Mouse (Mus musculus) forebrain, embryonic 10.5 days (tissue): ENCODE measurements at regions not wholly inside any gene's neighbourhood (a gene's known extent, or its start where the extent isn't known, plus 50 kb on each side); places are given as distances from the start of the nearest gene placed in this dataset.

Experiments
- DNase-seq: peaks from one replicate; pipeline ENCODE4 v3.0.0-alpha.2; 2017; ENCODE audit warnings: low spot score; ENCODE audit errors: extremely low spot score
- H3K27ac ChIP-seq: fragments of 300-500 bp; sonication (generic); 2 replicates; pipeline ENCODE4 v1.5.1; 2016; ENCODE audit warnings: mild to moderate bottlenecking
- H3K27me3 ChIP-seq: fragments of 300-500 bp; sonication (generic); 2 replicates; pipeline ENCODE4 v1.6.1; 2016; ENCODE audit warnings: mild to moderate bottlenecking; ENCODE audit not compliant: poor library complexity, severe bottlenecking
- H3K36me3 ChIP-seq: fragments of 300-500 bp; sonication (generic); replicated peaks from 2 replicates; pipeline ENCODE4 v1.6.1; 2016; ENCODE audit warnings: mild to moderate bottlenecking, moderate library complexity
- H3K4me1 ChIP-seq: fragments of 300-500 bp; sonication (generic); 2 replicates; pipeline ENCODE4 v1.6.1; 2016
- H3K4me3 ChIP-seq: fragments of 300-500 bp; sonication (generic); 2 replicates; pipeline ENCODE4 v1.5.1; 2016; ENCODE audit warnings: mild to moderate bottlenecking, moderate library complexity
- H3K9me3 ChIP-seq: fragments of 300-500 bp; sonication (generic); 2 replicates; pipeline ENCODE4 v1.6.1; 2016; ENCODE audit warnings: mild to moderate bottlenecking, moderate library complexity
- WGBS: fragments of 180-500 bp; shearing (Covaris S2); methylation state at CpG from one replicate; pipeline ENCODE4 v1.1.7; 2016; 5-methylcytosine and 5-hydroxymethylcytosine counted together

GRCm38 (mm10) chr14:105494415-105494814, 236.0 kb downstream of the Ndfip2 start:
- Histone ChIP-seq H3K4me1 (peaks cover 10% of the 10 kb centered on the region), H3K27me3 (peaks cover 71% of the 10 kb centered on the region), H3K4me3 (no peak overlapping the region), H3K9me3 (no peaks in the 10 kb centered on the region), H3K36me3 (no peaks in the 10 kb centered on the region), H3K27ac (no peak overlapping the region)
- DNase-seq: no peak
- WGBS: 92% methylated on average over 3 of the region's 3 CpGs

GRCm38 (mm10) chr14:105490158-105490557, 231.8 kb downstream of the Ndfip2 start:
- Histone ChIP-seq H3K27ac (no peak overlapping the region), H3K27me3 (peaks cover 77% of the 10 kb centered on the region), H3K4me3 (no peak overlapping the region), H3K36me3 (no peaks in the 10 kb centered on the region), H3K4me1 (no peaks in the 10 kb centered on the region), H3K9me3 (no peaks in the 10 kb centered on the region)
- no peak for DNase-seq
- WGBS: 65% methylated on average over 3 of the region's 3 CpGs

GRCm38 (mm10) chr14:105483352-105484083, 225.1 kb downstream of the Ndfip2 start:
- Histone ChIP-seq H3K27ac (peak overlapping the region; percentile 77), H3K4me3 (peak overlapping the region; percentile 40), H3K27me3 (peaks cover 95% of the 10 kb centered on the region), H3K36me3 (no peaks in the 10 kb centered on the region), H3K9me3 (no peaks in the 10 kb centered on the region), H3K4me1 (peaks cover 48% of the 10 kb centered on the region)
- WGBS: 11% methylated on average over 21 of the region's 21 CpGs
- peak; percentile 83 for DNase-seq

DNA sequence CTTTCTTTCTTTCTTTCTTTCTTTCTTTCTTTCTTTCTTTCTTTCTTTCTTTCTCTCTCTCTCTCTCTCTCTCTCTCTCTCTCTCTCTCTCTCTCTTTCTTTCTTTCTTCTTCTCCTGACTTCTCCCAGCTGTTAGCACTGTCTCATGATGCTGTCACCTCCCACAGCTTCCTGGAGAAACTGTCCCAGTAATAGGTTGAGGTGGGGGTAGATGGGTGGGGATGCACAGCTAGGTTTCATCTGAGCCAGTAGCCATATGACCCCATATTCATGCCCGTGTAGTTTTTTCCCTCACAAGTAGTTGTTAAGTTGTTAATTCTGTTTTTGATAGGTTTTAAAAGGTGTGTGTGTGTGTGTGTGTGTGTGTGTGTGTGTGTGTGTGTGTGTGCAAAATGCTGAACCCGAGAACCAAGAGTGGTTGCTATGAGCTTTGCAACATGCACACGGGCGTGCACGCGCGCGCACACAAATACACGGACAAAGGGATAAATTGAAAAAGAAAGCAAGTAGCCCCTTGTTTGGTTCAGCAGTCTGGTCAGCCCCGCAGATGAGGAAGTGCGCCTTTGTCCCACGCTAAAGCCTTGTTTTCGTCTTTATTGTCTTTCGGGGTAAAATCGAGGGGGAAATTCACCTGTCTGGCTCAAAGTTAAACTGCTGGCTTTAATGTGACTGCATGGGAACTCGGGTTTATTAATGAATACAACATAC, 224.4 kb downstream of the Ndfip2 start:
- Histone ChIP-seq H3K4me1 (peaks cover 48% of the 10 kb centered on the region), H3K9me3 (no peaks in the 10 kb centered on the region), H3K36me3 (no peaks in the 10 kb centered on the region), H3K27me3 (peaks cover 96% of the 10 kb centered on the region), H3K4me3 (peak overlapping the region; percentile 40), H3K27ac (peak overlapping the region; percentile 77)
- peak; percentile 71 for DNase-seq
- 3% methylated on average over 16 of the region's 16 CpGs for WGBS

DNA sequence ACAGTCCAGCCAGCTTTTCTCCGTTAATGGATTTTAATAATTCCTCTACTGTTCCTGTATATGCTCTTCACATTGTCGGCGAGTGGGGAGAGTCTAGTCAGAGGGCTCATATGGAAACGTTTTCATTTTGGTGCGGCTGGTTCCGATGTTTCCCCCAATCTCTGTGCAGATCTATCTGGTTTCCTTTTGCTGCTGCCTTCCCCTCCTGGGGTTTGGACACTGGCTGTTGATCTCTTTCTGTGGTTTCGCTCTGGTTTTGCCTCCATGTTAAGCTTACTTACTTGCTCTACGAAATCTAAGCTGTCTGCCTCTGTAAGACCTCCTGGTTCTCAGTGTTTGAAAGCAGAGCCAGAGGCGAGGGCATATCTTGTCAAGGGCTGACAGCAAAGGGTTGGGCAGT, 221.7 kb downstream of the Ndfip2 start:
- Histone ChIP-seq H3K27ac (peak overlapping the region; percentile 66; the same call in 1 of the 2 replicates), H3K9me3 (no peaks in the 10 kb centered on the region), H3K4me3 (peak overlapping the region; percentile 8; the same call in 1 of the 2 replicates), H3K27me3 (peaks cover 77% of the 10 kb centered on the region), H3K36me3 (no peaks in the 10 kb centered on the region), H3K4me1 (peaks cover 48% of the 10 kb centered on the region)
- 39% methylated on average over 9 of the region's 9 CpGs for WGBS
- no peak for DNase-seq

DNA sequence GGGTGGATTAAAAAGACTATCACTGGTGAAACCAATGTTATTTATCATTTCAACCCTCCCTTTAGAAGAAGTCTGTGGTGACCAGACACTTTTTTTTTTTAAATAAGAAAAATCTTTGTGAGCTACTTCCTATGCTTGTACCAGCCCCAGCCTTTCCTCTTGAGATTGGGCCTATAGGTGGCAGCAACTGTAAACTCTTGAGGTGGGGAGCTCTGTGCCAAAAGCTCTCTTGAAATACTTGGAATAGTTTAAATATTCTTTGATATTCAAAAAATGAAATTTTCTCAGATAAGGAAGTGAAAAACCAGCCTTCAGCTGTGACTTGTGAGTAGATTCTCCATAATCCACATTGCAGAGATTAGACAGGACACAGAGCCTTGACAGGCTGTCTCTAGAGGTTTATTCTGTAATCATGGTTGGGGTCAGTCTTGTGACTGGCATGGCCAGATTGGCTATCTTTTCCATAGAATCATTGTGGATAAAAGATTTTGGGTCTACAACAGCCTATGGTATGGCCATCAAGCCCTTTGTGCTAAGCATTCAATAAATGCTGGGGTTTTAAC, 216.7 kb downstream of the Ndfip2 start:
- DNase-seq: no peak
- Histone ChIP-seq H3K27ac (no peak overlapping the region), H3K4me1 (peaks cover 3% of the 10 kb centered on the region), H3K27me3 (peaks cover 38% of the 10 kb centered on the region), H3K9me3 (no peaks in the 10 kb centered on the region), H3K36me3 (no peaks in the 10 kb centered on the region), H3K4me3 (no peak overlapping the region)

GRCm38 (mm10) chr14:105448919-105449458, 190.6 kb downstream of the Ndfip2 start:
- H3K27ac ChIP-seq: no peak overlapping the region
- no peak for DNase-seq
- 88% methylated on average over 3 of the region's 3 CpGs for WGBS
- no peaks in the 10 kb centered on the region for H3K4me1 ChIP-seq
- H3K4me3 ChIP-seq: no peak overlapping the region
- H3K36me3 ChIP-seq: no peaks in the 10 kb centered on the region
- H3K9me3 ChIP-seq: no peaks in the 10 kb centered on the region
- no peaks in the 10 kb centered on the region for H3K27me3 ChIP-seq

GRCm38 (mm10) chr14:105447088-105447487, 188.7 kb downstream of the Ndfip2 start:
- WGBS: 84% methylated on average over 5 of the region's 5 CpGs

DNA sequence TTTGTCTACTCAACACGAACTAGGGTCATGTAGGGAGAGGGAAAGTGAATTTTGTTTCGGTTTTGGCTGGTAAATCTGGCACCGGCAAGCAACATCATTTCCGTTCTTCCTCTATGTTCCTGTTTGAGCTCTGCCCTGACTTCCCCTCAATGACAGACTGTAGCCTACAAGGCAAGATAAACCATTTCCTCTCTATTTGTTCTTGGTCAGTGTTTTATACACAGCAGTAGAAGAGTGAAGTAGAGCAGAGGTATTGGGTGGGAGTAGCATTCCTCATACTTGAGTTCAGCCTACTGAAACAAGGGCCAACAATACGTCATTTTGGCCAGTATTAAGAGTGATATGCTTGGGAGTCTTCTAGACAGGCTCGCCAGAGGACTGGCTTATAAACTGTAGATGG, 177.0 kb downstream of the Ndfip2 start:
- H3K36me3 ChIP-seq: no peaks in the 10 kb centered on the region
- H3K27me3 ChIP-seq: peaks cover 4% of the 10 kb centered on the region; the same call in 1 of the 2 replicates
- H3K9me3 ChIP-seq: no peaks in the 10 kb centered on the region
- DNase-seq: no peak
- no peak overlapping the region for H3K4me3 ChIP-seq
- 88% methylated on average over 6 of the region's 6 CpGs for WGBS
- no peak overlapping the region for H3K27ac ChIP-seq
- peaks cover 12% of the 10 kb centered on the region for H3K4me1 ChIP-seq

More at GRCm38 (mm10) chr14:105447088-105447487, 188.7 kb downstream of the Ndfip2 start:
- Histone ChIP-seq H3K36me3 (no peaks in the 10 kb centered on the region), H3K27ac (no peak overlapping the region), H3K27me3 (no peaks in the 10 kb centered on the region), H3K4me3 (no peak overlapping the region), H3K4me1 (no peaks in the 10 kb centered on the region), H3K9me3 (no peaks in the 10 kb centered on the region)
- DNase-seq: no peak

DNA sequence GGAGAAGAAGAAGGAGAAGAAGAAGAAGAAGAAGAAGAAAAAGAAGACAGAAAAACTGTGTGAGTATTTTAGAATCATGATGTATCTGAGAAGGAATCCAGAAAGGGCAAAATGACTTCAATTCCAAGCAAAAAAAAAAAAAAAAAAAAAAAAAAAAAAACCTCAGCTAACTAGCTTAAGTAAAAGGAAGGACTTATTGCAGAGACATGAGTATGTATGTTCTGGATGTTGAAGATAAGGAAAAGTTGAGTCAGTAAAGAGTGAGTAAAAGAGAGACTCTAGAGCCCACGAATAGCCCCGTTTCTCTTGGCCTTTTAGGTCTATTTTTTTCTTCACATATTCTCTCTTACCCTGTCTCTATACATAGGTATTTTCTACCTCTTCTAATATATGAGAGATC, 175.1 kb downstream of the Ndfip2 start:
- H3K4me3 ChIP-seq: no peak overlapping the region
- peaks cover 12% of the 10 kb centered on the region for H3K4me1 ChIP-seq
- no peak overlapping the region for H3K27ac ChIP-seq
- no peak for DNase-seq
- WGBS: 96% methylated on average over 2 of the region's 2 CpGs
- no peaks in the 10 kb centered on the region for H3K36me3 ChIP-seq
- H3K27me3 ChIP-seq: peaks cover 4% of the 10 kb centered on the region; the same call in 1 of the 2 replicates
- H3K9me3 ChIP-seq: no peaks in the 10 kb centered on the region

GRCm38 (mm10) chr14:105432670-105433069, 174.3 kb downstream of the Ndfip2 start:
- no peaks in the 10 kb centered on the region for H3K9me3 ChIP-seq
- no peak overlapping the region for H3K4me3 ChIP-seq
- WGBS: 2% methylated on average over 4 of the region's 4 CpGs
- peaks cover 7% of the 10 kb centered on the region; the same call in 1 of the 2 replicates for H3K27me3 ChIP-seq
- H3K27ac ChIP-seq: no peak overlapping the region
- peak; percentile 40 for DNase-seq
- H3K4me1 ChIP-seq: peaks cover 18% of the 10 kb centered on the region
- H3K36me3 ChIP-seq: no peaks in the 10 kb centered on the region

DNA sequence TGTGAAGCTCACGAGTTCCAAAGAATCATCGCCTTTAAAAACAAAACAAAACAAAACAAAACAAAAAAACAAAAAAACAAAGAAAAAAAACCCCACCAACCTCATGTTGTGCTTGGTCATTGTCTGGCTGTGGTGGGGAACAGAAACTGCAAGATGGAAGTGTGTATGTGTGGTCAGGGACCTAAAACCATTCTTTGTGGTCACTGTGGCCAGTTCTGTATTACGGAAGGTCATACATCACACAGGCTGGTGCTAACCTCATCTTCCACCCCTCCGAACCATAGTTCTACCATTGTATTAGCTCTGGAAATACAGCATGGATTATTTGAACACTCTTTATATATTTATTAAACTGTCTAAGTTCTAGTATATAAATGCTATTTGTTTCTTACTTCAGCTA, 173.2 kb downstream of the Ndfip2 start:
- no peak overlapping the region for H3K27ac ChIP-seq
- no peak for DNase-seq
- H3K36me3 ChIP-seq: no peaks in the 10 kb centered on the region
- no peaks in the 10 kb centered on the region for H3K9me3 ChIP-seq
- H3K27me3 ChIP-seq: peaks cover 15% of the 10 kb centered on the region
- no peak overlapping the region for H3K4me3 ChIP-seq
- 96% methylated on average over 4 of the region's 4 CpGs for WGBS
- peaks cover 26% of the 10 kb centered on the region for H3K4me1 ChIP-seq
